Mouse (Mus musculus) gastrocnemius, postnatal 4 days (tissue): ENCODE measurements at regions not wholly inside any gene's neighbourhood (a gene's known extent, or its start where the extent isn't known, plus 50 kb on each side); places are given as distances from the start of the nearest gene placed in this dataset.

Source experiments
- DNase-seq, 2 experiments: peaks; one replicate each; pipeline ENCODE4 v3.0.0; 2021 to 2022; ENCODE audit warnings: low spot score in 2 of 2, mixed read lengths in 2 of 2

DNA sequence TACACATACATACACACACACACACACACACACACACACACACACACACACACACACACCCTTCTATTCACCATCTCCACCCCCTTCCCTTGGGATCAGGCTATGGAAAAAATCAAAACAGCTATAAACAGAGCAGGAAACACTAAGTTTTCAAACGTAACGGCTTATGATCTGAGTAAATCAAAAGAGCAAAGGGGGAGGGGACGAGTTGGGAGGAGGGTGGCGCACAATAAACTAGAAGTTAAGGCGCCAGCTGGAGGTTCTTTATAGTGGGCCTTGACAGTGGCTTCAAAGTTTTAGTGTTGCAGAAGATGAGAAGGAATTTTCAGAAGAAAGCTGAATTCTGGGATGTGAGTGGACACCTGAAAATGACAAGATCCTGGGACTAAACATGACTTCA, 116.4 kb upstream of the Sash1 start:
- no peak for DNase-seq

GRCm38 (mm10) chr10:8998758-8999398, 113.0 kb upstream of the Sash1 start:
- DNase-seq = peak in 1 of 2 experiments; percentile 18

DNA sequence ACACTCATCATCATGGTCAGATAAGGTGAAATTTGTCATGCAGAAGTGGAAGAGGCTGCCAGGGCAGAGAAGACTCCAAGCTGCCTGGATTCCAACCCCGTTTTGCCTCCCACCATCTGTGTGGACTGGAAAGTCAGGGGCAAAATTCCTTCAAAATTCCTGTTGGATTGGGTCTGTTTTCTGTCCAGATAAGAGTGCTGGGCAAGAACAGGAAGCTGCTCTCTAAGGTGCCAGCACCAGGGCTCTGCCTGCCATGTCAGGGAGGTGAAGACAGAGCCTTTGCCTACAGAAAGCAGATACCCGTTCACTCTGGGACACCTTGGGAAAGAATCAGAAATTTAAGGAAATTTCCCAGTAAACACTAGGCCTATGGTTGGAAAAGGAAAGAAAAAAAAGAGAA, 112.5 kb upstream of the Sash1 start:
- no peak for DNase-seq

DNA sequence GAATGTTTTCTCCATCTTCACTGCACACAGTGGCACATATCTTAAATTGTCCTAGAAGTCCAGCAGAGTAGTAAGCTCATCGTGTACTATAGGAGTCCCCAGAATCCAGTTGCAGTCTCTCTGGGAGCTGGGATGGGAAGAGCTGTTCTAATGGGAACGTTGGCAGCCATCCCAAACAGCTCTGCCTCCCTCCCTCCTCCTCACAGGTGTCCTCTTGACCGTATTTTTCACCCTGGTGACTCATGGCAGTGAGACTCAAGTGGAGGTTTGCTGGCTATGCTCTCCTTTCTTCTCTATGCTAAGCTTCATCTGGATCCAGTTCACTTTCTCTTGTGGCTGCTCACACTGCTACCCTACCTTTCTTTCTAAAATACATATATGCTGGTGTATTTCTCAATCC, 109.2 kb upstream of the Sash1 start:
- no peak for DNase-seq

DNA sequence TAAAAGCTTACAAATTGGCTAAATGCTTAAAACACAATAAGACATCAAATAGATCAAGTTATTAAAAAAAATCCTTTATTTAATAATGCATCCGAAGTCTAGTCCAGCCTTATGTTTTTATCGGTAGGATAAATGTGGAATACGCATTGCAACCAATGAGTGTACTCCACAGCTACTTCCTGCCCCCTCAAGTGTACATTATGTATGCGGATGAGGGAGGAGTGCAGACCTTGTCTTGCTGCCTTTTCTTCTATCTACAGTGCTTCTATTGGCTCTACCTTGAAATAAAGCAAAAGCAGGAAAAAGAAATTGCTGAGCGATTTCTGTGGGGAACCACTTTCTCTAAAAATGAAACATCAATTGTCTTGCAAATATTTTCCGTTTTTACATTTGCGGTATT, 100.5 kb upstream of the Sash1 start:
- no peak for DNase-seq

DNA sequence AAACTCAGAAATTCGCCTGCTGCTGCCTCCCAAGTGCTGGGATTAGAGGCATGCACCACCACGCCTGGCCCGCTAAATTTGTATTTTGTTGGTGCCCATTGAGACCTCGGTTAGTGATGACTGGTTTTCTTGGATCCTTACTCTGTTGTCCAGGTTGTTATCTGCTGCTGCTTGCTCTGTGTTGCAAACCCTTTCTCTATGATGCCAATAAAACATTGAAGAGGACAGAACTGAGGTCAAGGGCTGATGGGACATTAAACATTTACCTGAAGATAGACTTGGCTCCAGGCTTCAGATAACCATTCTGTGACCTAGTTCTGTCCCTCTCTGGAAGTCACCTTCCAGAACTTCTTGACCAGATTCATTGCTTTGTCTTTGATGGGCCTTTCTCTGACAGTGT, 97.5 kb upstream of the Sash1 start:
- DNase-seq = no peak

DNA sequence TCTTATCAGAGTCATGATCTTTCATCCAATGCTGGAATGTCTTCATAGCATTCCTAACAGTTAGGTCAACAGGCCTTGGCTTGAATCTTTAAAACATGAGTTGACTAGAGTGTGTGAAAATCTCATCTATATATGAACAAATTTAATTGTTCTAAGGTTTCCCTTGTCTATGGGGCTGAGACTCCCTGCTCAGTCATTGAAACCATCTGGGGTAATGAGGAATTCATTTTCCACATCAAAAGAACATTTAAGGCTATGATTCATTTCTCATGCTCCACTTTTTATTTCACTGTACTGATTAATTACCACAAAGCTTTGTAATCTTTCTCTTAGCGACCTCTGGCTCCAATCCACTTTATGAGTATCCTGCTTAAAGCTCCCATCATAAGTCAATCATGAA, 94.7 kb upstream of the Sash1 start:
- no peak for DNase-seq

DNA sequence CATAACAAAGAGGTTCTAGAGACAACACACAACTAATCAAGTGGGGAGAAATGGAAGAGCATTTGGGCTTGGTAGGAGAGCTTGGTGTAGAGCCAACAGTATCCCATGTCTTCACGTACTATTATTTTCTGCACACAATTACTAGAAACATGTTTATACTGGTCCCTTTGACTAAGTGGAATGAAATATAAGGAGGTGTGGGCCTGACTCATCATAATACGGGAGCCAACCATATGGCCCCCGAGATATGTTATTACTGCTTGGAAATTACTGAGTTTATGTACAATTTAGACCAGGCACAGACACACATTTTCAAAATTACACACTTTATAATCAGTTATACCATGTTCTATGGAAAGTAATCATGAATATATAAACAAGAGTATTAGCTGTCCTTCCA, 92.7 kb upstream of the Sash1 start:
- no peak for DNase-seq

GRCm38 (mm10) chr10:8973934-8974333, 88.1 kb upstream of the Sash1 start:
- DNase-seq = no peak

DNA sequence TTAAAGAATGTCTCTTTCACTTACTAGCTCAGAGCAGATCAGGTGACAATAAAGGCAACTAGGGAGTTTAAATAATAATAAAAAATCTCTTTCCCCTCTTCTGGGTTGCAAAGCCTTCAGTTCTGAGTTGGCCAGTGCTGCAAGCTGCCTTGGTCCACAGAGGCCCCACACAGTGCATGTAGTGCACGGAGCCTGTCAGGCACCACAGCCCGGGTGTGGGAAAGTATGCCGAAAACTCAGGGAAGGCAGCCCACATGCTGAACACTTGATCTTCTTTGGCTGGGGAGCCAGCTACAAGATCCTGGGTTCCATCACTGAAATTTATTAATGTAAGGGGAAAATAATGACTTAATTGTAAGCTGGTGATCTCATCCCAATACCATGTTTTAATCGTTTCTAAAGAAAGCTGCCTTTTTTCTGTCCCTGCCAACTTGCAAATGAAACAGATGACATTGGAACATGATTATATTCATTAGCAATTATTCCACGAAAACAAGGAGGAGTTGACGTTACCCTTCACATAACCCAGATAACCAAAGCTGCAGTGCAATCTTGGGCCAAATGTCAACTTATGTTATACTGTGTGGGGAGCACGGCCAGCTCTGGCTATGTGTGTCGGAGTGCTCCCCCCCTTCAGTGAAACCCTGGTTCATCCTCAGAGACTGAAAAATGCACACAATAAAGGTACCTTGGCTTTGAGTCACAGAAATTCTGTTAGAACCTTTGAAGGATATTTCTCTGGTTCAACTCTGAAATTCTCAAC, 87.1 kb upstream of the Sash1 start:
- DNase-seq = peak in 1 of 2 experiments; percentile 38

GRCm38 (mm10) chr10:8970807-8971206, 84.9 kb upstream of the Sash1 start:
- no peak for DNase-seq

- DNase-seq = no peak
These were observed 83.7 kb upstream of the Sash1 start for GRCm38 (mm10) chr10:8969586-8969985.

DNA sequence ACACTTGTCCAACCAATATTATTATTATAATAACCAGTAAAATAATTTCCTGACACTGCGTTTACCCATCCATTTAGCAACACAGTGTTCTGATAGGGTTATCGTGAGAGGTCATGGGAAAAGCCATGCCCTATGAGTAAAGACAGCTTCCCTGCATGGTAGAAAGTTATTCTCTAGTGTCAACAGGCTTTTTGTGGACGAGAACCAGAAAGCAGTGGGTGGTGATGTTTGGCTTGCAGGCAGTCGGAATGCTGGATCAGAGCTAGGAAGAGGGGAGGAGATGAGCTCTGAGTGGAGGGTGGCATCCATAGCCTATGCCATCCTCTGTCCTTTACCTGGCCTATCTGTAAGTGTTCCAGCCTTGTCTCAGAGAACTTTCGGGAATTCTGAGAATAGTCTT, 83.1 kb upstream of the Sash1 start:
- no peak for DNase-seq

DNA sequence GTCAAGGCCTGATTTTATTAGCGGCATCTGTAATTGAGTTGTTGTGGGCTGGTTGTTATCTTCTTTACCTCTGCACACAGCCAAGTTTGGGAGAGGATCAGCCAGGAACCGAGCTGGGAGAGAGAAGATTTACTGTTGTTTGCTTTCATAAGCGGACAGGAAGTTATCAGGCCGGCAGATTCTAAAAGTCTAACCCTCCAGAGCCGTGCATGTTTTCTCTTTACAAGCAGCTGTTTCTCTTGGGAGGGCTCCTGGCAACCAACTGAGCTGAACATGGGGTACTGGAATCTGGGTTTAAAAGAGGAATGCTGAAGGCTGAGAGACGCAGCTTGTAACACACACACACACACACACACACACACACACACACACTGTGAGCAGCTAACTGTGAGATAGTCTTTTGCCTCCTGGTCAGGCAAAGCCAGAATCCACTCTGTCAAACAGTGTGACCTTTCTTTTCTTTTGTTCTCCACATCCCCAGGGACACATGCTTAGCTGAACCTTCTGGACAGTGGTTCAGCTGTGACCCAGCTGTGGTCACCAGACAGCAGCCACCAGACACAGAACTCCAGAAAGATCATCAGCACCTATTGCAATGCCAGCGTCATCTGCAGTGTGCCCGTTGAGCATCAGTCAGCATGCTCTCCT, 82.5 kb upstream of the Sash1 start:
- DNase-seq = peak in 1 of 2 experiments; percentile 52

DNA sequence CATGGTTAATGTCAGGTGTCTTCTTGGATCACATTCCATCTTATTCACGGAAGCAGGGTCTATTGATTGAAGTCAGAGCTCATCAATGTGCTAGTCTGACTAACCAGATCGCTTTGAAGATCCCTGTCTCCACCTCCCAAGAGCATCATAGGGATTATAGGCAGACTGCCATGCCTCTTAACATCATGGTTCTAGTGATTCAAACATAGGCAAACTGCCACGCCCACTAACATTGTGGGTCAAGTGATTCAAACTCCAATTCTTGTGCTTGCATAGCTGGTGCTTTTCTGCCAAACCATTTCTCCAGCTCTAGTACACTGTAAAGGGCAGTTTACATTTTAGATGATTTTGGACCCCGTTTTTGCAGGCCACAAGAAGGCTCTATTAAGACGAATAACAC, 77.1 kb upstream of the Sash1 start:
- no peak for DNase-seq

DNA sequence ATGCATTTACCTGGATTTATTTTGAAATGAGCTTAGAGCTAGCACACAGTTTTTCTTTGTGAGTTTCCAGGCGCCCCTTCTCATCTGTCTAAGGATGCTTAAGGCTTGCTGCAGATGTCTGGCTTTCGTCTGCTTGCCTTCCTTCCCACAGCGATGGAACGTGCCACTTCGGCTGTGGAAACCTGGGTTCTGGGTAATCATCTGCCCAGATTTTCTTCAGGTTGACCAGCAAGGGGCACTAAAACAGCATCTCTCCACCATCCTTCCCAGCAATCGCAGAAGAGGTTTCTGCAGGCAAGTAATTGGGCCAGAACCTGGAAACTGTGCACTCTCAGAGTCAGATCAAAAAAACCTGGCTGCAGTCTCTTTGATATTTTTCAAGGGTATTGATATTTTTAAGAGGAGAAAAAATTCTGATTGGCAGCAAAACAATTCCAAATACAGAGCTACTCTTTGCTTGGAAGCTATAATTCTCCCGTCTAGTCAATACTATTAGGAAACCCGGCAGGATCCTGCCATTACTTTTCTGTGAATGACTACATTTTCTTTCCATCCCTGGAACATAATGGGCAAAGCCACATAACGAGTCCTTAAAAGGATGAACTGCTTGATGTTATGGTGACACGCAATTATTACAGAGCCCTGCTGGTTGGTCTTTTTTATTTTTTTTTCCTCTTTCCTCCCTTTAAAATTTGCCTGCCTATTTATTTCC, 75.2 kb upstream of the Sash1 start:
- no peak for DNase-seq

- no peak for DNase-seq
These were observed 74.5 kb upstream of the Sash1 start for GRCm38 (mm10) chr10:8960275-8960960.

GRCm38 (mm10) chr10:8955499-8956211, 69.8 kb upstream of the Sash1 start:
- DNase-seq = no peak

DNA sequence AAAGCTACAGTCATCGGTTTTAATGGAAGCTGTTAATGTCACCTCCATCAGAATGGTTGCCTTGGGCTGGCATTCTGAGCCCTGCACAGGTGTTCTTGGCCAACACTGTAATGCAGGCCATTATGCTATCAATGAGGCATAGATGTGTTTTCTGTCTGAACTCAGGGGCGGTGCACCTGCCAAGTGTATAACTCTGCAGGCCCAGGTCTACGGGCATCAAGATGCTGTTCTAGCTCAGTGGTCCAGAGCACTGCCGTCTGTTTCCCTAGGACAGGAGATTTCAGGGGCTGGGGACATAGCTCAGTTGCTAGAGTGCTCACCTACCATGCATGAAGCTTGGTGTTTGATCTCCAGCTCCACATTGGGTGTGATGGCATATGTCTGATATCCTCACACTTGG, 68.1 kb upstream of the Sash1 start:
- no peak for DNase-seq

DNA sequence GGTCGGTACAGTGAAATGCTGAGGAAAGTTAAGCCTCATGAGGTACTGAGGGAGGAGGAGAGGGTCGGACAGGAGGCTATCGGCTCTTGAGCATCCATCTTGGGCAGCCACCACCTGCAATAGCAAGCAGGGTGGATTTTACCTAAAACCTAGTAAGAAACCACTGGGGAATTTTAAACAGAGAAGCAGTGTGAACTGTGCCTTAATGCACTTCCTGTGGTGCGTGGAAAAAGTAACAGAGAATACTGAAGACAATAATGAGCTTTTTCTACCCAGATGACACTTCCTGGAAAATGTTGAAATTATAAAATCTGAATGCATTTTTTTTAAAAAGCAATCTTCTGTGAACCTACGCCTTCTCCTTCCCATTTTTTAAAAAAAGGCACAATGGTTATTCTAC, 67.1 kb upstream of the Sash1 start:
- DNase-seq = no peak

DNA sequence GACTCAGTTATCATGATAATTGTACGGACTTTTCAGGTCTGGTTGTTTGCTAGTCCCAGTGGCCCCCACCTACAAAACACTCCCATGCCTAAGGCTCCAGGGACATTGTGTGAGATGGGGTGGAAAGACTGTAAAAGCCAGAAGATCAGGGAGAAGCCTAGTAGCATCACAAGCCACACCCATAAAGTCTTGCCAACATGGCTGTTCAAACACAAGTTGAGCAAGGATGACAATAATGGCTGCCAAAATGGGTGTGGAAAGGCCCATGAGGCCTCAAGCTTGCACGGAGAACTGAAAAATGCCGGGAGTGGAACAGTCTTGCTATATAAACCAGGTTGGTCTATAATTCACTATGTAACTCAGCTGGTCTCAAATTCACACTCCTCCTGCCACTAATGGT, 66.1 kb upstream of the Sash1 start:
- no peak for DNase-seq
